Mouse (Mus musculus): Measurements from ENCODE around the gene Lef1.
A peak's percentile ranks its signal among the peaks of the same experiment; 100 is the strongest.

Gene Lef1

GRCm38 (mm10) chr3:131139345-131140090, 29.2 kb downstream of the Lef1 start:
- DNase-seq (ENCODE audit: low spot score in 2 of 2) = peak; percentile 3 to 16

GRCm38 (mm10) chr3:131140091-131140462, 29.8 kb downstream of the Lef1 start:
- no peak for DNase-seq (ENCODE audit: low spot score in 2 of 2)

- no peak for DNase-seq (ENCODE audit: low spot score in 2 of 2)
Observed at GRCm38 (mm10) chr3:131141546-131141945, 31.3 kb downstream of the Lef1 start.

- no peak for DNase-seq (ENCODE audit: low spot score in 2 of 2)
Observed at GRCm38 (mm10) chr3:131144250-131144649, 34.0 kb downstream of the Lef1 start.

GRCm38 (mm10) chr3:131152921-131153320, 42.6 kb downstream of the Lef1 start:
- no peak for DNase-seq (ENCODE audit: low spot score in 2 of 2)

GRCm38 (mm10) chr3:131153896-131154295, 43.6 kb downstream of the Lef1 start:
- DNase-seq (ENCODE audit: low spot score in 2 of 2) = no peak

- no peak for DNase-seq (ENCODE audit: low spot score in 2 of 2)
Observed at GRCm38 (mm10) chr3:131154576-131154975, 44.3 kb downstream of the Lef1 start.

GRCm38 (mm10) chr3:131155066-131155465, 44.8 kb downstream of the Lef1 start:
- no peak for DNase-seq (ENCODE audit: low spot score in 2 of 2)

- no peak for DNase-seq (ENCODE audit: low spot score in 2 of 2)
Observed at GRCm38 (mm10) chr3:131155657-131156056, 45.4 kb downstream of the Lef1 start.

GRCm38 (mm10) chr3:131156377-131156776, 46.1 kb downstream of the Lef1 start:
- DNase-seq (ENCODE audit: low spot score in 2 of 2) = no peak

- DNase-seq (ENCODE audit: low spot score in 2 of 2) = no peak
Observed at GRCm38 (mm10) chr3:131157471-131157870, 47.2 kb downstream of the Lef1 start.

- no peak for DNase-seq (ENCODE audit: low spot score in 2 of 2)
Observed at GRCm38 (mm10) chr3:131159204-131159760, 49.0 kb downstream of the Lef1 start.

- no peak for DNase-seq (ENCODE audit: low spot score in 2 of 2)
Observed at GRCm38 (mm10) chr3:131159881-131160615, 49.8 kb downstream of the Lef1 start.

GRCm38 (mm10) chr3:131160921-131161320, 50.6 kb downstream of the Lef1 start:
- no peak for DNase-seq (ENCODE audit: low spot score in 2 of 2)

- no peak for DNase-seq (ENCODE audit: low spot score in 2 of 2)
Observed at GRCm38 (mm10) chr3:131167731-131168130, 57.5 kb downstream of the Lef1 start.

GRCm38 (mm10) chr3:131169161-131169560, 58.9 kb downstream of the Lef1 start:
- DNase-seq (ENCODE audit: low spot score in 2 of 2) = no peak

- no peak for DNase-seq (ENCODE audit: low spot score in 2 of 2)
Observed at GRCm38 (mm10) chr3:131170099-131170643, 59.9 kb downstream of the Lef1 start.

- DNase-seq (ENCODE audit: low spot score in 2 of 2) = no peak
Observed at GRCm38 (mm10) chr3:131171292-131171960, 61.2 kb downstream of the Lef1 start.

- no peak for DNase-seq (ENCODE audit: low spot score in 2 of 2)
Observed at GRCm38 (mm10) chr3:131172293-131172692, 62.0 kb downstream of the Lef1 start.

- no peak for DNase-seq (ENCODE audit: low spot score in 2 of 2)
Observed at GRCm38 (mm10) chr3:131181006-131181405, 70.7 kb downstream of the Lef1 start.

GRCm38 (mm10) chr3:131182158-131182557, 71.9 kb downstream of the Lef1 start:
- no peak for DNase-seq (ENCODE audit: low spot score in 2 of 2)

- no peak for DNase-seq (ENCODE audit: low spot score in 2 of 2)
Observed at GRCm38 (mm10) chr3:131186193-131186592, 75.9 kb downstream of the Lef1 start.
